Mouse (Mus musculus) A20 (cell line): ENCODE results near the gene Olfr461.
A peak's percentile ranks its signal among the peaks of the same experiment; 100 is the strongest.
"Not testable (repeated sequence)": the region's sequence is repeated elsewhere in the genome, so short reads cannot be mapped to it uniquely, and the experiment has no call there.

Experiments
- DNase-seq: peaks from one replicate; pipeline ENCODE4 v3.0.0-alpha.2; 2011; ENCODE audit warnings: low read depth, low spot score

The Olfr461 gene

DNA sequence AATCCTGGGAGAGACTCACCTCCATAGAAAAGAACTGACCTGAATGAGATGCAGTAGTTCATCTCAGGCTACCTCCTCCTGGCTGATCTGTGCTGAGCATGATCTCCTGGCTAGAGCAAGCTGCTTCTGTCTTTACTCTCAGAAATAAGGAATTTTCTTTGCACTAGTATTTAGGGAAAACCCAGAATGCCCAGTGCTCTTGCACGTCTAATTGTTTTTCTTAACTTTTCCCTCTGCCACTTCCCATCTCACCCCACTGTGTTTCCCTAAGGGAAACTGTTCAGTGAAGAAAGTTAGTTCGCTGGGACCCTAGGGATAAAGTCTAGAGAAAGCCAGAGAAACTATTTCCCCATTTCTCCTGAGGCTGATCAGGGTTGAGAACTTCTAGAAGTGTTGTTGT is at the start of gene Olfr461:
Olfr461 (minus strand) TSS at position 101 of the 400 bp plus-strand sequence.
- no peak for DNase-seq

DNA sequence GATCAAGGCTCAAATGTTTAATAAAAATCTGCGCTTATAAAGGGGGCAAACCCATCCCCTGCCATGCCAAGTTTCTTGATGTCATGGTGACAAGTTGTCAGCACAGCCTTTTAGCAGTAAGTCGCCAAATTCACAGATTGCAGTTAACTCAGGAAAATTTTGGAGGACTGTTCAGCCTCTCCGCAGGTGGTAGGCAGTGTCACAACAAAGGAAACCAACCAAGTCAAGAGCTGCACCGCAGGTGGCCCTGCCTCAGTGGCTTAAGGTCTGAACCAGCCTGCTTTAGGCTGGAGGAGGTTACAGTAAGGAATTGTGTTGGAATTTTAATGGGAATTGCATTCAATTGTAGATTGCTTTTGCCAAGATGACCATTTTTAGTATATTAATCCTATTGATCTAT is 43.7 kb upstream of the Olfr461 start:
- not testable (repeated sequence) for DNase-seq

DNA sequence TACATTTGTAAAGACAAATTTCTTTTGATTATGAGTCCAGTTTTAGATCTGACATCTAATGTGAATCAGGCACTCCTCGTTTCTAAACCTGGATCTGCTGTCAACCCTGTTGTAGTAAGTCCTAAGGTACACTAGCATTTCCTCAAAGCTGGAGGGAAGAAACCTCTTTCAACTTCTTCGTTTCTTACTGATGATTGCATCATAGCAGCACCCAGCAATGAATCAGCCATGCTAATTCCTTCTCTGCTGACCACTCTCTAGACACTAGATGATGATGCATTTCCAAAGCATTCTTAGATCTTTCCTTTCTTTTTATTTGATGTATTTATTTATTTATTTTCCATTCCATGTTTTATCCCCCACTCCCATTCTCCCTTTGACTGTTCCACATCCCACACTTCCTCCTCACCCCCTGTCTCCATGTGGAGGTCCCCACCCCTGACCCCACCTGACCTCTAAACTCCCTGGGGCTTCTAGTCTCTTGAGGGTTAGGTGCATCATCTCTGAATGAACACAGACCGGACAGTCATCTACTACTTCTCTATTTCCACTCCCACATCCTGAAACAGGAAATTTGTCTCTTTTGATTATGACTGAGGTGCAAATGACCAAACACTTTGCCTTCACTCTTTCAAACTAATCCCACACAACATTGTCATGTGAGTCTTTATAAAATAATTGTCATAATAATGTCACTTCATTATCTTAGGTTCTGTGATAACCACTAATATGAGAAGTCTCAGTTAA is 40.1 kb upstream of the Olfr461 start:
- peak; percentile 36 for DNase-seq

DNA sequence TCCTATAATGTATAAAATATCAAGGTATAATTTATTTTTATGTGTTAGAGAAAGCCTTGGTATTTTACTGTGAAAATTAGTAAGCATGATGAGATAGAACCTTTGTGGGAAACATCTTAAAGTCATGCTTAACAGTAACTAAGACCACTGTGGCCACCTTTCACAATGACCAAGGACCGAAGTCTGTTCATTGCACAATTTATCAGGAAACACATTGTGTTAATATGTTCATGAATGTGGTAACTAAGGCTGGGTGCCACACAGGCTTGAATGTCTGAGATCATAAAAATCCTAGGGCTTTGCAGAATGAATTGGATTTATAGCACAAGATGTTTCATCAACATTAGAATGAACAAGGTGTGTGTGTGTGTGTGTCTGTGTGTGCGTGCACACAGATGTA is 33.5 kb upstream of the Olfr461 start:
- no peak for DNase-seq

DNA sequence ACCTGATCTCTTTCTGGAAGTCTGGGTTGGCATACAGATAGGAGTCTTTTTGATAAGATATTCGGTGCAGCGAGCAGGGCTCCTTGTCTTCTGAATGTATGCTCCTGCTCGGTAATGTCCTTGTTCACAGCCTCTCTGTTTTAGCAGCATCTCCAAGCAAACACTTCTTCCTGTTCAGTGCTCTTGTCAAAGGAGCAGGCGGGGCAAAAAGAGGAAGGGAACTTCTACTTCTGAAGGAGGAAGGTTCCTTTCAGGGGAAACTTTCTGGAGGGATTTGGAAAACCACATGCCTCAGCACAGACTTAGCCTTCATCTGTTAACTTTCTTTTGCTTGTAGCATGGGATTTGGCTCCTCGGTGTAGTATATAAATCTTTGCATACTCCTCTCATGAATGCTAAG is 30.8 kb upstream of the Olfr461 start, which contains the start of gene Clec5a:
Clec5a (minus strand) TSS at position 177 of the 400 bp plus-strand sequence.
- DNase-seq, result no peak

DNA sequence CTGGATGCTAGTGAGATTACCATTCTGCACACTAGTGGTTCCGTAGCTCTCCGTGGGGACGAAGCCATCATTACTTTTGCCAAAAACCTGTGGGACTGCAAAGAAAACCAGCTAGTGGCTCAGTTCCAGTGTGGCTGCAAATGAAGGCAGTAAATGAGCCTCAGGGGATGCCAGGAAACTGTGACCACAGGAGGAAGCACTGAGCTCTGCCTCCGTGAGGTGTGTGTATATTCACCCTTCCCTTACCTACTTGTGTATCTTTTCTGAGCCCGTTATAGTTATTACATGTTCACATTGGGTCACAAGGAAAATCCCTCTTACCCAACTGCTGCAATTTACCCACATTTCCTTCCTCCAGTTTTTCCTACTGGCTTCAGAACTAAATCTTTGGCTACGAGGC is 29.5 kb upstream of the Olfr461 start:
- DNase-seq, result no peak

DNA sequence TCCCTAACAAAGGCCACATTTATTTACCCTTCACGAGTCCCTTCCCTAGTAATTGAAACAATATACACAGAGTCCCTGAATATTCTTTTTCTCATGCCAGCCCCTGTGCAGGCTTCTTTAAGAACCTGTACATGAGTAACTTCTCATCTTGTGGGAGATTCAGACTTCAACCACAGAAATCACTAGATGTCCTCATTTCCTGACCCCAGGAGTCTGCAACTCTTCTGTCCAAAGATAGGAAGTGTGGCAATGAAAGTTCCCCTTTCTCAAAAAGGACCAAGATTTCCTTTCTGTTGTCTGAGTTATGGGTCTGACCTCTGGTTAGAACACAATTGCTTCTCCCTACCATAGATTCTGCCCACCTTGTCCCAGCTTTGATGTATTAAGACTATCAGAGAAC is 21.5 kb upstream of the Olfr461 start:
- no peak for DNase-seq

DNA sequence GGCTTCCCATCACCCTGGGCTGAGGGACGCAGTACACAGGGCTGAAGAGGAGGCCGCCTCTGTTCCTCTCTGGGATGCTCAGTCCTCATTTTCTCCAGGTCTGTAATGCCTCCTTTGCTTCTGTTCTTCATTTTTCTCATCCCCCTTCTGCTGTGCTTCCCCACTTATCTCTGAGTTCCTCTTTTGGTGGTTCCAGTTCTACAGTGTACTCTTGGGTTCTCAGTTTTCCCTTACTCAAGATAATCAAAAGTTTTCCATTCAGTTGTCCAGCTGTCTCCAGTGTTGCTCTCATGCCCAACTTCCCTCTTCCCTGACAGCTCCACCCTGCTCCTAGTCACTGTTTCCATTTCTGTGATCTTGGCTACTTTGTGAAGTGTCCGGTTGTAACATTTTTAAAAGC is 18.8 kb upstream of the Olfr461 start:
- no peak for DNase-seq

DNA sequence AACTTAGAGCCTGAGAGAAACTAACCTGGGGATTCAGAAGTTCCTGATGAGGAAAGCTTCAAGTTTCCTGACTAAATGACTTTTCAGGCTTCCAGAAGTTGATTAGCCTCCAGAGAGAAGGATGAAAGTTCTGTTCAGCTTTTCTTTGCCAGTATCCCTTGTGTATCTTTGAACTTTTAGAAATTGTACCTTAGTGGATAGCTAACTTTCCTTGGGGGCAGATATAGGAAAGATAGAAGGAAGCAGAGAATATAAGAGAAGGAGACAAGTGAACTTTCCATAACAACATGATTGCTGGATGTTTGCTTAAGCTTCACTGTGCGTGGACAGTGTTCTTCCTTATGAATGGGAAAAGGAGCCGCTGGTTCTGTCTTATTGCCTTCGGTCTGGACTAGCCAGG is 14.3 kb upstream of the Olfr461 start, which contains the start of gene Olfr460:
Olfr460 (plus strand) TSS at position 301 of the 400 bp plus-strand sequence.
- DNase-seq, result no peak

DNA sequence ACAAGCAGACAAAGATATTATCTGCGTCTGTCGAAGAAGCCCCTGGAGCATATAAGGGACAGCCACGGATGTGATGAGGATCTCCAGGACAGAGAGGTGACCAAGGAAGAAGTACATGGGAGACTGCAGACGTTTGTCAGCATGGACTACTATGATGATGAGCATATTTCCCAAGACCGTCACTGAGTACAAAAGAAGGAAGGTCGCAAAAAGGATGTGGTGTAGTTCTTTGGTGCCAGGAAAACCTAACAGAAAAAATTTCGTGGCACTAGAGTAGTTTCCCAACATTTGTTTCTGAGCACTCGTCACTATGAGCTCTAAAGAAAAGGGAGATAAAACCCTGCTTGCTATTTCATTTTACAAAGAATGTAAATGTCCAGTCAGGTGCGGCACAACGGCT is 10.2 kb downstream of the Olfr461 start:
- no peak for DNase-seq

DNA sequence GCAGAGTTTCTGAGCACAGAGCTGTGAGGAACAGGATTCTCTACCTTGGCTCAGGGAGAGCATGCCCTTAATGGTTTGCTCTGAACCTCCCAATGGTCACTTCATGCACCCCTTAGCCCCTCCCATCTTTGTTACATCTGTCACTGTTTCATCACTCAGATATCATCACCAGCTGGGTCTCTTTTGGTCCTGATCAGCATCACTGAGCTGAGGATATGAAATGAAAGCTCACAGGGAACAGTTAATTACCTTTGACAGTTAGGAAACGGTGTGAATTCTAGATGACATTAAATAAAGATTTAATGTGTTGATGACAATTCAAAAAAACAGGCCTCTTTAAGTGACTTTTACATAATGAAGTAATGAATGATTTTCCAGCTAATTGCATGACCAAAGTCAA is 35.4 kb downstream of the Olfr461 start, which contains the start of gene Prss37:
Prss37 (minus strand) TSS at position 101 of the 400 bp plus-strand sequence.
- DNase-seq, result no peak

DNA sequence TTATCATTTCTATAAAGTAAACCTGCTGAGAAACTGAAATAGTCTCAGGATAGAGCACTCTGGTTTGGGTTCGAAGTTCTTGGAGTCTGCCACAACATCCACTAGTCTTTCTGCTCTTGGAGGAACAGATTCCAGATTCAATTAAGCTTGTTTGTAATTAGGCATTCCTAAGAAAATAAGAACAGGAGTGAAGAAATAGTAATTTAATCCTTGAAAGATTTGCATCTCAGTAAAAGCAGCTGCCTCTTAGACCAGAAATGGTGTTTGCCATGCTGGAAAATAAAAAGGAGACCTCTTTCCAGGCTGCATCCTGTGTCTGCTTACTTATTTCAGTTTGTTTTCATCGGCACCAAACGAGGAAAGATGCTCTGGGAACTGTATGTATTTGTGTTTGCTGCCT is 61.6 kb downstream of the Olfr461 start, which contains the start of gene Tas2r108:
Tas2r108 (plus strand) TSS at position 301 of the 400 bp plus-strand sequence.
- DNase-seq, result no peak
